Mouse (Mus musculus) cortical plate, adult 2 months (tissue): ENCODE measurements around the gene Nes.

ENCODE experiments used
- CTCF ChIP-seq: fragments of 200-500 bp; IDR thresholded peaks from 2 replicates; pipeline ENCODE4 v1.5.1; 2011; ENCODE audit warnings: mild to moderate bottlenecking, control low read depth, low read length; ENCODE audit not compliant: insufficient read depth; ENCODE audit errors: extremely low read depth
- POLR2A ChIP-seq: fragments of 200-500 bp; IDR thresholded peaks from 2 replicates; pipeline ENCODE4 v1.6.1; 2011; ENCODE audit warnings: mild to moderate bottlenecking, low read length, control low read depth; ENCODE audit not compliant: insufficient read depth; ENCODE audit errors: extremely low read depth

DNA sequence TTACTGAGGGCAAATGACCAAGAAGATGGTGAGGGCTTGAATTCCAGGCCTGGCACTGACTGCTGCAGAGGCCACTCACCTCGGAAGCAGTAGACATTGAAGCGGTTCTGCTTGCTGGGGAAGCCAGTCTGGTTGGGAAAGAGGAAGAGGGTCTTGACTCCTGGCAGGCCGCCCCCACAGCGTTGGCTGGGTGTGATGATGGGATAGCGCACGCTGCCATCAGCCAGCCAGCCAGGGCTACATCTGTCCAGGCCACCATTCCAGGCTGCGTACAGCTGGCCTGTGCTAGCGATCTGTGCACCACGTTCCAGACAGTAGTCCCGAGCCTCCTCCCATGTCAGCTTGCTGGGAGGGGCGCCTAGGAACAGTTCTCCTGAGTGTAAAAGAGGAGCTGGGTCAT, 24.5 kb downstream of the Nes start:
- TF ChIP-seq POLR2A: no peak
- TF ChIP-seq CTCF: no peak
